Mouse (Mus musculus): ENCODE results near the gene Pttg1ip.

Gene Pttg1ip

GRCm38 (mm10) chr10:77581408-77582284, at the start of gene Pttg1ip:
Gene Pttg1ip, plus strand, starts transcription at chr10:77581720.
- DNase-seq (ENCODE audit: low spot score), result peak; percentile 97

GRCm38 (mm10) chr10:77532020-77532413, 49.5 kb upstream of the Pttg1ip start:
- no peak for DNase-seq (ENCODE audit: low spot score)

GRCm38 (mm10) chr10:77536727-77537126, 44.8 kb upstream of the Pttg1ip start:
- DNase-seq (ENCODE audit: low spot score), result no peak

- DNase-seq (ENCODE audit: low spot score), result no peak
Measured at GRCm38 (mm10) chr10:77537215-77538209, 44.0 kb upstream of the Pttg1ip start.

GRCm38 (mm10) chr10:77539320-77539945, 42.1 kb upstream of the Pttg1ip start:
- DNase-seq (ENCODE audit: low spot score), result no peak

GRCm38 (mm10) chr10:77540576-77541102, 40.9 kb upstream of the Pttg1ip start:
- no peak for DNase-seq (ENCODE audit: low spot score)

GRCm38 (mm10) chr10:77541864-77542666, 39.5 kb upstream of the Pttg1ip start:
- no peak for DNase-seq (ENCODE audit: low spot score)

- no peak for DNase-seq (ENCODE audit: low spot score)
Measured at GRCm38 (mm10) chr10:77543226-77543625, 38.3 kb upstream of the Pttg1ip start.

GRCm38 (mm10) chr10:77544916-77545315, 36.6 kb upstream of the Pttg1ip start:
- DNase-seq (ENCODE audit: low spot score), result no peak

- no peak for DNase-seq (ENCODE audit: low spot score)
Measured at GRCm38 (mm10) chr10:77548576-77548975, 32.9 kb upstream of the Pttg1ip start.

- DNase-seq (ENCODE audit: low spot score), result no peak
Measured at GRCm38 (mm10) chr10:77550874-77551273, 30.6 kb upstream of the Pttg1ip start.

GRCm38 (mm10) chr10:77552162-77552561, 29.4 kb upstream of the Pttg1ip start:
- DNase-seq (ENCODE audit: low spot score), result no peak

- DNase-seq (ENCODE audit: low spot score), result no peak
Measured at GRCm38 (mm10) chr10:77553285-77553684, 28.2 kb upstream of the Pttg1ip start.

- no peak for DNase-seq (ENCODE audit: low spot score)
Measured at GRCm38 (mm10) chr10:77554918-77555317, 26.6 kb upstream of the Pttg1ip start.

- no peak for DNase-seq (ENCODE audit: low spot score)
Measured at GRCm38 (mm10) chr10:77556631-77557030, 24.9 kb upstream of the Pttg1ip start.

- no peak for DNase-seq (ENCODE audit: low spot score)
Measured at GRCm38 (mm10) chr10:77557641-77558040, 23.9 kb upstream of the Pttg1ip start.

- DNase-seq (ENCODE audit: low spot score), result no peak
Measured at GRCm38 (mm10) chr10:77560090-77560489, 21.4 kb upstream of the Pttg1ip start.

- no peak for DNase-seq (ENCODE audit: low spot score)
Measured at GRCm38 (mm10) chr10:77560830-77561229, 20.7 kb upstream of the Pttg1ip start.

- DNase-seq (ENCODE audit: low spot score), result no peak
Measured at GRCm38 (mm10) chr10:77561508-77561907, 20.0 kb upstream of the Pttg1ip start.

GRCm38 (mm10) chr10:77565005-77565404, 16.5 kb upstream of the Pttg1ip start:
- DNase-seq (ENCODE audit: low spot score), result no peak

GRCm38 (mm10) chr10:77566651-77567050, 14.9 kb upstream of the Pttg1ip start:
- DNase-seq (ENCODE audit: low spot score), result peak; percentile 95

All from testis, postnatal 10 days (tissue).